ENCODE assay signal across 19 mouse cellular contexts in genomic region chr3:34808833-34809232, GRCm38 (mm10).
"Had no signal": no experiment of that assay in that cellular context is flagged by ENCODE, and none has a peak within 500 bp of the region (broad histone marks: within the 10 kb centered on the region; RNA-seq: fewer than 3 reads in every experiment).

No protein-coding gene starts in this region.

- H3K27ac ChIP-seq: kidney, embryonic 15.5 days; left cerebral cortex, adult 2 months; liver, embryonic 14.5 days; midbrain, embryonic 12.5 days; midbrain, embryonic 15.5 days; neural tube, embryonic 12.5 days; neural tube, embryonic 15.5 days had no signal

- H3K9me3 ChIP-seq: kidney, embryonic 15.5 days; midbrain, embryonic 12.5 days; midbrain, embryonic 15.5 days; neural tube, embryonic 12.5 days; neural tube, embryonic 15.5 days had no signal

- H3K4me3 ChIP-seq: kidney, embryonic 15.5 days; left cerebral cortex, adult 2 months; midbrain, embryonic 12.5 days; midbrain, embryonic 15.5 days; neural tube, embryonic 12.5 days; neural tube, embryonic 15.5 days had no signal

- H3K4me1 ChIP-seq: kidney, embryonic 15.5 days; midbrain, embryonic 15.5 days had no signal

- H3K36me3 ChIP-seq: kidney, embryonic 15.5 days; midbrain, embryonic 12.5 days; midbrain, embryonic 15.5 days; neural tube, embryonic 12.5 days; neural tube, embryonic 15.5 days had no signal

- ATAC-seq: liver, postnatal 0 days; midbrain, embryonic 15.5 days had no signal

- H3K9ac ChIP-seq: kidney, embryonic 15.5 days; liver, embryonic 14.5 days; liver, postnatal 0 days; lung, embryonic 14.5 days; midbrain, embryonic 12.5 days; midbrain, embryonic 15.5 days; neural tube, embryonic 12.5 days; neural tube, embryonic 15.5 days had no signal

- H3K4me2 ChIP-seq: kidney, embryonic 15.5 days; lung, embryonic 14.5 days; midbrain, embryonic 12.5 days; midbrain, embryonic 15.5 days; neural tube, embryonic 12.5 days; neural tube, embryonic 15.5 days had no signal

- H3K27me3 ChIP-seq: midbrain, embryonic 15.5 days had no signal

- DNase-seq: kidney, adult 11 months; kidney, adult 8-10 months; kidney, postnatal 10 days; kidney, postnatal 36 days; layer of hippocampus, postnatal 36 days; liver, postnatal 0 days; lung, embryonic 14.5 days; lung, postnatal 10 days; lung, postnatal 4 days; right cerebral cortex, postnatal 25 days; spleen, adult 18-20 months; thymus, postnatal 25 days had no signal
